Mouse (Mus musculus): ENCODE measurements at regions not wholly inside any gene's neighbourhood (a gene's known extent, or its start where the extent isn't known, plus 50 kb on each side); places are given as distances from the start of the nearest gene placed in this dataset.

DNA sequence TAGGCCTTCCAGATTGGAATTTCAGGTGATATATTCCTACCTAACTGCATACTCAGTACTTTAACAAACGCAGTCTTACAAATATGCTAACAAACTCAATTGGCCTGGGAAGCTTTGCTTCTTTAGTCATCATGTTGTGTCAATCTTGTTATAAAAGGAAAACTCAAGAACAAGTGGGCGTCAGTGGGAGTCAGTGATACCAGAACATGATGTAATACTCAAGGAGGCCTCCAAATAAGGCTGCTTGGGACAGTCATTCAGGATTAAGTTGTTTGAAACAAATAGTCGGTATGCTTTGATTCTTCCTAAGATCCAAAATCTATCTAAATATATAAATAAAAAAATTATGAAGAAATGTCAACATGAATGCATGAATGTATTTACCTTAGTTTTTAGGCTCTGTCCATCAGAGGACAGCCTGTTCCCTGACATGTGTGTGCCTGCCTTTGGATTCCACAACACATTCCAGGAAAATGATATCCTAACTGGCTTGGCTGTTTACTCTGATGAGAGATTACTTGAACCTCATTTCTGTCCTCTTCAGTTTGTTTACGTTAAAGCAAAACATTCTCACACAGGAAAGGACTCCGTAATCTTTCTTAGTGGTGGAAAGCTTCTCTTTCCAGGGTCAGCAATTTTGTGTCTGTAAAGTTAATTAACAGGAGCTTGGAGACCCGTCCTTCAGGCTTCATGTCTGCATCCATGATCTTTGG is 345.7 kb upstream of the Marcks start:
- peaks cover 4% of the 10 kb centered on the region; the same call in 1 of the 2 replicates for H3K4me1 ChIP-seq (replicated peaks)
- peak overlapping the region; percentile 29 for H3K27ac ChIP-seq (ENCODE audit: poor library complexity, severe bottlenecking)
- 49% methylated on average over 6 of the region's 6 CpGs for WGBS
- no peak for ATAC-seq (ENCODE audit: insufficient number of reproducible peaks, low FRiP score)
- no peaks in the 10 kb centered on the region for H3K27me3 ChIP-seq (replicated peaks)
- no peaks in the 10 kb centered on the region for H3K36me3 ChIP-seq
- no peak overlapping the region for H3K9ac ChIP-seq
- no peaks in the 10 kb centered on the region for H3K9me3 ChIP-seq (replicated peaks)
- no peak overlapping the region for H3K4me2 ChIP-seq
- H3K4me3 ChIP-seq: no peak overlapping the region

DNA sequence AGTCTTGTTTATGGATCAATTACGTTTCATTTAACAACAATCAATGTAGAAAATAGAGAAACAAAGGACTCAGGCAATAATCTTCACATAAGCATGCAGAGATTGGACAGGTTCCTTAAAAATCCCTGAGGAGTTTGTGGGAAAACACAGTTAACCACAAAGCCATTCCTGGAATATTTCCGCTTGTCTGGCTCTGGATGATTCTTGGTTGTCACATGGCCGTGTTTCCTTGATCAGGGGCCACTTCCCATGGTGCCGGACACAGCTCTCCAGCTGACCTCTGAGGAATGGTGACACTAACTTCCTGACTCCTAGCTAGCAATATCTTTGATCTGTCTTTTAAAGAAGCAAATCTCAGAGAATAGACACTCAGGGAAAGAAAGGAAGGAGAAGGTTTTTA is 344.8 kb upstream of the Marcks start:
- ATAC-seq (ENCODE audit: insufficient number of reproducible peaks, low FRiP score): peak; percentile 72
- Histone ChIP-seq H3K9ac (no peak overlapping the region), H3K4me3 (no peak overlapping the region), H3K4me2 (no peak overlapping the region), H3K36me3 (no peaks in the 10 kb centered on the region), H3K27me3 (replicated peaks) (no peaks in the 10 kb centered on the region), H3K27ac (ENCODE audit: poor library complexity, severe bottlenecking) (no peak overlapping the region), H3K9me3 (replicated peaks) (no peaks in the 10 kb centered on the region), H3K4me1 (replicated peaks) (peaks cover 4% of the 10 kb centered on the region; the same call in 1 of the 2 replicates)
- 35% methylated on average over 4 of the region's 4 CpGs for WGBS

DNA sequence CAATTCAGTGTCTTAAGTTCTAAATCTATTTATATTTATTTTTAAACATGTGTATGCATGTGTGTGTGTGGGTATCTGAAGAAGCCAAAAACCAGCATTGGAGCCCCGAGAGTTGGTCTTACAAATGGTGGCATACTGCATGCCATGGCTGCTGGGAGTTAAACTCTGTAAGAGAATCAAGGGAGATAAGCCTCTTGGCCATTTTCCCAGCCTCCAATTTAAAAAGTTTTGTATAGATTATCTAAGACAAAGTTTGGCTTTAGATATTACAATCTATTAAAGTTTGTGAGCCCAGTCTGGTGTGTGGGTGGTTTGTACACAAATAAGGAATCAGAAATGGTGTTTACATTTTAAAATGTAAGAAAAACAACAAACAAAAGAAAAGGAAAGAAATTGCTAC is 343.2 kb upstream of the Marcks start:
- Histone ChIP-seq H3K4me1 (replicated peaks) (peaks cover 4% of the 10 kb centered on the region; the same call in 1 of the 2 replicates), H3K9ac (no peak overlapping the region), H3K4me3 (no peak overlapping the region), H3K36me3 (no peaks in the 10 kb centered on the region), H3K4me2 (no peak overlapping the region), H3K27me3 (replicated peaks) (no peaks in the 10 kb centered on the region), H3K27ac (ENCODE audit: poor library complexity, severe bottlenecking) (no peak overlapping the region), H3K9me3 (replicated peaks) (no peaks in the 10 kb centered on the region)
- 38% methylated on average over 1 of the region's 1 CpGs for WGBS
- ATAC-seq (ENCODE audit: insufficient number of reproducible peaks, low FRiP score): no peak

DNA sequence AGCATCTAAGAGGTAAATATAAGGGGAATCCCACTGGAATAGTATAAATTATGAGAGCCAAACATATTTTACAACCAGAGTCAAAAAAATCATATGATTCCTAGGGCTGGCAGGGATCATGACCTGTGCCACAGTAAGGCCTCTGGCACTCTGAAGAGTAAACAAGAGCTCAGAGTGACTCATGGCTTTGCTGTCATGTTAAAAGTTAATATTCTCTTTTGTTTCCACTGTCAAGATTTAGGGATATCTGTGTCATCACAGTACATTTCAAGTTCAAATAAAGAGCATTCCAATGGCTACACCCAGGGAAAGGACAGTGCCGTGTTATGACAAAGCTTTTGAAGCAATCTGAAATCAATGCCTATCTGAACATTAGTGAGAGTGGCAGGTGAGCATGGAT is 341.6 kb upstream of the Marcks start:
- peaks cover 4% of the 10 kb centered on the region; the same call in 1 of the 2 replicates for H3K4me1 ChIP-seq (replicated peaks)
- no peak overlapping the region for H3K9ac ChIP-seq
- no peaks in the 10 kb centered on the region for H3K9me3 ChIP-seq (replicated peaks)
- no peaks in the 10 kb centered on the region for H3K36me3 ChIP-seq
- H3K4me2 ChIP-seq: no peak overlapping the region
- no peaks in the 10 kb centered on the region for H3K27me3 ChIP-seq (replicated peaks)
- no peak overlapping the region for H3K4me3 ChIP-seq
- 78% methylated on average over 1 of the region's 1 CpGs for WGBS
- no peak for ATAC-seq (ENCODE audit: insufficient number of reproducible peaks, low FRiP score)
- no peak overlapping the region for H3K27ac ChIP-seq (ENCODE audit: poor library complexity, severe bottlenecking)

DNA sequence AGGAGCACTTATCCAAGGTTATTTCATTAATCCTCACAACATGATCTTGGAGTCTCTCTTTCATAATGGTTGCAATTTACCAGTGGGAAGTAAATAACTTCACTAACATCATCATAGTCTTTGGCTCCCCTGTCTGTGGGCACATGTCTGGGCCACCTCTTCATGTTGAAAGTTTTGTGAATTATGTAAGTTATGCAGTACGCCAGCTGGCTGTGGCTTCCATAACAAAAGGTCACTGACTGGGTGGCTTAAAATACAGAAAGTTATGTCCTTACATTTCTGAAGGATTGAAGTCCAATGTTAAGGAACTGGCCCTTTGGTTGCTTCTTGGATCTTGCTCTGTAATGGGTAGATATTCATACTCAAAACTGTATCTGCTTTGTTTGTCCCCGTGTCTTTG is 339.4 kb upstream of the Marcks start:
- H3K36me3 ChIP-seq: no peaks in the 10 kb centered on the region
- H3K9me3 ChIP-seq (replicated peaks): no peaks in the 10 kb centered on the region
- H3K27me3 ChIP-seq (replicated peaks): no peaks in the 10 kb centered on the region
- no peak for ATAC-seq (ENCODE audit: insufficient number of reproducible peaks, low FRiP score)
- 81% methylated on average over 2 of the region's 2 CpGs for WGBS
- no peak overlapping the region for H3K9ac ChIP-seq
- no peak overlapping the region for H3K4me2 ChIP-seq
- H3K4me3 ChIP-seq: no peak overlapping the region
- H3K4me1 ChIP-seq (replicated peaks): no peaks in the 10 kb centered on the region
- no peak overlapping the region for H3K27ac ChIP-seq (ENCODE audit: poor library complexity, severe bottlenecking)

DNA sequence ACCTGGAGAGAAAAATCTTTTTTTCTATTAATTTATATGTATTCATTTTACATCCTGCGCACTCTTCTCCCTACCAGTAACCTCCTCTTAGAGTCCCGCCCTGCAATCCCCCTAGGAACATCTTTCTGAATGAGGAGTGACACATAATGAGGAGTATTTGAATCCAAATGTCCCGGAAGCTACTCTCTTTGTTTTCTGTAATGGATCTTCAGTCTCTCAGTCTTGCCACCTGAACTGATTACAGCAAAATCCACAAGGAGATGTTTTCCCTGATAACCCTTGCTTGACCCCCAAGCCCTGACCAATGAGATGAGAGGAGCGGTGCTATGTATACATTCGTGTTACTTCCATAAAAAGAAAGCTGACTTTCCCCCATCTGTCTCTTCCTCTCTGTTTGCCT is 334.4 kb upstream of the Marcks start:
- Histone ChIP-seq H3K36me3 (no peaks in the 10 kb centered on the region), H3K4me2 (no peak overlapping the region), H3K4me1 (replicated peaks) (no peaks in the 10 kb centered on the region), H3K27me3 (replicated peaks) (no peaks in the 10 kb centered on the region), H3K9ac (no peak overlapping the region), H3K4me3 (no peak overlapping the region), H3K9me3 (replicated peaks) (no peaks in the 10 kb centered on the region), H3K27ac (ENCODE audit: poor library complexity, severe bottlenecking) (no peak overlapping the region)
- no peak for ATAC-seq (ENCODE audit: insufficient number of reproducible peaks, low FRiP score)
- 82% methylated on average over 5 of the region's 5 CpGs for WGBS

DNA sequence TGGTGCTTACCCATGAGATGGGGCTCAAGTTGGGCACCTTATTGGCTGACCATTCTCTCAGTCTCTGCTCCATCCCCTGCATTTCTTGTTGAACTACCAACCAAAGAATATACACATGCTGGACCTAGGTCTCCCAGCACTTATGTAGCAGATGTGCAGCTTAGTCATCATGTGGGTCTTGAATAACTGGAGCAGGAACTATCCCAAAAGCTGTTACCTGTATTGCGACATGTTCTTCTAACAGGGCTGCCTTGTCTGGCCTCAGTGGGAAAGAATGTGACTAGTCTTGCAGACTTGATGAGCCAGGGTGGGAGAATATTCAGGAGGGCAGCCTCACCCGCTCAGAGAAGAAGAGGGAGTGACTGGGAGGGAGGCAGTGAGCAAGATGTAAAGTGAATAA is 318.7 kb upstream of the Marcks start:
- 68% methylated on average over 2 of the region's 2 CpGs for WGBS

DNA sequence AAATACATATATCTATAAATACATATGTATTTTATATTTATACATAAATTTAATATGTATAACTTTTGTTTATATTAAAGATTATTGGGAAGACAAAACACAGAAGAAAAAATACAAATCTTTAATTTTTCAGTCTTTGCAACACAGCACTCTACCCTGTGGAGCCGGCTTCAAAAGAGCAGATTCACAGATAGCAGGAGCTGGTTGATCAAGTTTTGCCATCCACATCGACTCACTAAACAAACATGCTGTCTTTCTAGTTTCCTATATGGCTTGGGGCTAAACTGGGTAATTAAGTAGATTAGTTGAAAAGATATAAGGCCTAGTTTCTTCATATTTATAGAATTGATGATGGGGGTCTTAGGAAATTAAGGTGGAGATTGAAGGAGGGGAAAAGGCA is 311.2 kb upstream of the Marcks start:
- WGBS: 81% methylated on average over 2 of the region's 2 CpGs
- H3K4me2 ChIP-seq: no peak overlapping the region
- no peak for ATAC-seq (ENCODE audit: insufficient number of reproducible peaks, low FRiP score)
- no peak overlapping the region for H3K9ac ChIP-seq
- no peak overlapping the region for H3K4me3 ChIP-seq
- H3K4me1 ChIP-seq (replicated peaks): no peaks in the 10 kb centered on the region
- no peaks in the 10 kb centered on the region for H3K9me3 ChIP-seq (replicated peaks)
- H3K36me3 ChIP-seq: no peaks in the 10 kb centered on the region
- no peak overlapping the region for H3K27ac ChIP-seq (ENCODE audit: poor library complexity, severe bottlenecking)
- H3K27me3 ChIP-seq (replicated peaks): no peaks in the 10 kb centered on the region

More for the DNA sequence above, 318.7 kb upstream of the Marcks start:
- Histone ChIP-seq H3K9me3 (replicated peaks) (no peaks in the 10 kb centered on the region), H3K4me2 (no peak overlapping the region), H3K9ac (no peak overlapping the region), H3K4me1 (replicated peaks) (0 out of 2 replicates have a peak, but pooled peaks cover 2% of the 10 kb centered on the region), H3K27ac (ENCODE audit: poor library complexity, severe bottlenecking) (no peak overlapping the region), H3K27me3 (replicated peaks) (no peaks in the 10 kb centered on the region), H3K36me3 (no peaks in the 10 kb centered on the region), H3K4me3 (no peak overlapping the region)
- ATAC-seq (ENCODE audit: insufficient number of reproducible peaks, low FRiP score): no peak

DNA sequence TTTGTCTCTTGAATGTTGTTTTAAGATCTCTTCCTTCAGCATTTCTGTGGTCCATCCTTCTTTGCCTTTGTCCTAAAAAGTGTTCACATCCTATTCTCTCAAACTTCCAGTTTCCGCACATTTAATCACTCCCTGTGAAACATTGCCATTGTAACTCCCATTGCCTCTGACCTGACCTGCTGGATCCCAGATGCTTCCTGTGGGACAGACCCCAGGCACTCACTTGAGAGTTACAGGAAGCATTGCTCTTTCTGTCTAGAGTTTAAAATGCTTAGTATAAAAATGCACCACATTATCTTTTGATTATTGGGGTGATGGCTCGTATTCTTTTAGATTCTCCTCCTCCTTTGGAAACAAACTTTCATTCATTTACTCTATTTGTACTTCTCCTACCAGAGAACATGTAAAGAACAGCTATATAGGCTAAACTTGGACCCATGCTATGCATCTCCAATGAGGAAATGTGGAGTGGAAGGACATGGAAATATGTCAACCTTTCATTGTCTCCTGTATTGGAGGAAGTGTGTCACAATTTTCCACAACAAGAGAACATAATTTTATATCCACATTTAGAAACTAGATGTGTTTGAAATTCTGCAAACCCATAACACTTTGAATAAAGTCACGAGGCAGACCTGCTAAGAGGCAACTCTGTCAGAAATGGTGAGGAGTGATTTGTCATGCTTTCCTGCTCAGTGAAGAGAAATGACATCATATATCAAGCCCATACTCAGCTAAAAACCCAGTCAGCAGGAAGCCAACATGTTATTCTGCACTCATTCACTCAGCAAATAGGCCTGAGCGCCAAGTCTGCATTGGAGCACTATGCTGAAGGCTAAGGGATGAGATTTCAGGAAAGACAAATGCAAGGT is 308.8 kb upstream of the Marcks start:
- 71% methylated on average over 4 of the region's 4 CpGs for WGBS

DNA sequence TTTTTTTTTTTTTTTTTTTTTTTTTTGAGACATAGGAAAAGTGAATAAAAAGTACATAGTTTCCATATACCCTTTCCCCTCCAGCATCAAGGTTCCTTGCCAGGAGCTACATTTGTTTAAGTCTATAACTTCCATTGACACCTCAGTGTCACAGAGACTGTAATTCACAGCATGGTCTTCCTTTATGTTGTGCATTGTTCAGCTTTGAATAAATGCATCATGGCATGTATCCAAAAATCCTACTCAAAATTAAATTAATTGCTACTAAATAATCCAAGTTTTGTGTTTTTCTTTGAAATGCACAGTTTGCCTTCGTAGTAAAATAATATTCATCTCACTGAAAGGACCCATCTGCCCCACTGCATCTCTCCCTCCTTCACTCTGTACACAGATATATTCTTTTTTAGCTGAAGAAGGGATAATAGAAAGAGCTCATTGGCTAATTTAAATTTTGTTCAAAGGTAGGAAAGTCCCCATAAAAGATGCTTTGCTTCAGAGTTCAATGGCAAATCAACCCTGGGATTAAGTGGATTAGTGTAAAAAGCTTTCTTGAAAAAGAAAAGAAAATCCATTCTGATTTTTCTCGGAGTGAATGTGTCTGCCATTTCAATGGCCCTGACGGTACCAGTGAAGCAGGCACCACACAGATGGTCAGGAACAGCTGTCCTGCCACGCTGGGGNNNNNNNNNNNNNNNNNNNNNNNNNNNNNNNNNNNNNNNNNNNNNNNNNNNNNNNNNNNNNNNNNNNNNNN is 301.3 kb upstream of the Marcks start:
- no peak overlapping the region for H3K9ac ChIP-seq
- WGBS: 79% methylated on average over 4 of the region's 4 CpGs
- no peak for ATAC-seq (ENCODE audit: insufficient number of reproducible peaks, low FRiP score)
- H3K27me3 ChIP-seq (replicated peaks): no peaks in the 10 kb centered on the region
- no peak overlapping the region for H3K4me3 ChIP-seq
- no peaks in the 10 kb centered on the region for H3K36me3 ChIP-seq
- no peaks in the 10 kb centered on the region for H3K4me1 ChIP-seq (replicated peaks)
- no peak overlapping the region for H3K4me2 ChIP-seq
- H3K9me3 ChIP-seq (replicated peaks): no peaks in the 10 kb centered on the region
- no peak overlapping the region for H3K27ac ChIP-seq (ENCODE audit: poor library complexity, severe bottlenecking)

More for the DNA sequence above, 308.8 kb upstream of the Marcks start:
- H3K27me3 ChIP-seq (replicated peaks): no peaks in the 10 kb centered on the region
- H3K9me3 ChIP-seq (replicated peaks): no peaks in the 10 kb centered on the region
- no peak for ATAC-seq (ENCODE audit: insufficient number of reproducible peaks, low FRiP score)
- no peak overlapping the region for H3K9ac ChIP-seq
- H3K4me1 ChIP-seq (replicated peaks): no peaks in the 10 kb centered on the region
- H3K27ac ChIP-seq (ENCODE audit: poor library complexity, severe bottlenecking): 0 out of 2 replicates have a peak overlapping the region, but pooled peaks have one; percentile 8
- no peak overlapping the region for H3K4me2 ChIP-seq
- no peaks in the 10 kb centered on the region for H3K36me3 ChIP-seq
- H3K4me3 ChIP-seq: no peak overlapping the region

DNA sequence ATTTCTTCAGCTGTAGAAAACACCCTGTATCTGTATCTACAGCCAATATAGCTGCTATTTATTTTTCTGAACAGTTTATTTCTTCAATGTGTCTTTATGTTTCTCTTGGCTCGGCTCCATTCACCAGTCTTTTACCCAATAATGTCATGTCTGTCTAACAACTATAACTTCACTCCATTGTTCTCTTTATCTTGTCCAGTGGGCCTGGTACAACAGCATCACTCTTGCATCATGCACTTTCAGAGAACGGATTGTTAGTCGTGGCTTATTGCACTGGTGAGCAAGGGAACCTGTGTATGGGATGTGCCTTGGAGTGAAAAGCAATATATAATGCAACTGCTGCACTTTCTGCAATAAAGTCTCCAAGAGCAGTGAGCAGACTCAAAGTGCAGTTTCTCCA is 299.6 kb upstream of the Marcks start:
- Histone ChIP-seq H3K4me1 (replicated peaks) (no peaks in the 10 kb centered on the region), H3K4me2 (no peak overlapping the region), H3K9ac (no peak overlapping the region), H3K27ac (ENCODE audit: poor library complexity, severe bottlenecking) (no peak overlapping the region), H3K27me3 (replicated peaks) (no peaks in the 10 kb centered on the region), H3K4me3 (no peak overlapping the region), H3K9me3 (replicated peaks) (no peaks in the 10 kb centered on the region), H3K36me3 (no peaks in the 10 kb centered on the region)
- 0 out of 2 replicates have a peak, but pooled peaks have one; percentile 22 for ATAC-seq (ENCODE audit: insufficient number of reproducible peaks, low FRiP score)
- WGBS: 54% methylated on average over 3 of the region's 3 CpGs

Data from heart, embryonic 12.5 days (tissue).